Mouse (Mus musculus): ENCODE results near the gene Pogz.

DNA sequence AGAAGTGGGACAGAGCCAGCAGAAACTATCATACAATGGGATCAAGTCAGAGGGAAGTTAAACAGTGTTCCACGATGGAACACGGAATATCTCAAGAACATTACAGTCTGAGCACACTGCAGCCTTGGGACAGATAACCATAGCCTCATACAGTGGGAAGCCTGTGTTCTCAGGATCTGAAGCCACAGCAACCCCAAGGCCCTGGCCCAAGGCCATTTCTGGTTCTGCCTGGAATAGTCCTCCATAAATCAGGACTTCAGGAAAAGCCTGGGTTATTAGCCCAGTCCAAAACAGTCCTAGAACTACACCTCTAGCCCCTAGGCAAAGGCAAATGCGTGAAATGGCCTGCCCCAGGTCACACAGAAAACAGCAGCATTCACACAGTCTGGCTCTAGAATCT is 23.7 kb upstream of the Pogz start:
- TF ChIP-seq POLR2A (IDR thresholded peaks at IDR 0.05; ENCODE audit: borderline replicate concordance, extremely low read depth, low read depth, low read length) (no peak), CTCF (IDR thresholded peaks at IDR 0.05; ENCODE audit: insufficient read depth, low read length) (no peak)

Data from lung, adult 2 months (tissue).